Mouse (Mus musculus) fibroblast of lung, adult 2 months (primary cell): ENCODE results near the gene Myoc.
"Not testable (repeated sequence)": the region's sequence is repeated elsewhere in the genome, so short reads cannot be mapped to it uniquely, and the experiment has no call there.

Source experiments
- DNase-seq: peaks from one replicate; pipeline ENCODE4 v3.0.0-alpha.2; 2011; ENCODE audit warnings: low read depth

Gene Myoc

GRCm38 (mm10) chr1:162639051-162639750 is at the start of gene Myoc:
Myoc (plus strand) TSS chr1:162639155.
- DNase-seq = no peak

GRCm38 (mm10) chr1:162589443-162589842 is 49.5 kb upstream of the Myoc start:
- DNase-seq = no peak

- DNase-seq = no peak
Measured at GRCm38 (mm10) chr1:162590415-162590997, 48.4 kb upstream of the Myoc start.

- DNase-seq = no peak
Measured at GRCm38 (mm10) chr1:162597379-162598102, 41.4 kb upstream of the Myoc start.

GRCm38 (mm10) chr1:162599617-162600016 is 39.3 kb upstream of the Myoc start:
- DNase-seq = no peak

GRCm38 (mm10) chr1:162601288-162601687 is 37.7 kb upstream of the Myoc start:
- no peak for DNase-seq

- DNase-seq = no peak
Measured at GRCm38 (mm10) chr1:162608127-162608526, 30.8 kb upstream of the Myoc start.

GRCm38 (mm10) chr1:162609633-162610250 is 29.2 kb upstream of the Myoc start:
- DNase-seq = no peak

GRCm38 (mm10) chr1:162611191-162611590 is 27.8 kb upstream of the Myoc start:
- no peak for DNase-seq

- DNase-seq = no peak
Measured at GRCm38 (mm10) chr1:162615511-162615910, 23.4 kb upstream of the Myoc start.

GRCm38 (mm10) chr1:162620487-162620886 is 18.5 kb upstream of the Myoc start:
- no peak for DNase-seq

- no peak for DNase-seq
Measured at GRCm38 (mm10) chr1:162623895-162624294, 15.1 kb upstream of the Myoc start.

- no peak for DNase-seq
Measured at GRCm38 (mm10) chr1:162625229-162625628, 13.7 kb upstream of the Myoc start.

- DNase-seq = not testable (repeated sequence)
Measured at GRCm38 (mm10) chr1:162627821-162628220, 11.1 kb upstream of the Myoc start.

GRCm38 (mm10) chr1:162628326-162628725 is 10.6 kb upstream of the Myoc start:
- not testable (repeated sequence) for DNase-seq

- DNase-seq = not testable (repeated sequence)
Measured at GRCm38 (mm10) chr1:162635291-162635931, 3.5 kb upstream of the Myoc start.

GRCm38 (mm10) chr1:162636516-162636915 is 2.4 kb upstream of the Myoc start:
- no peak for DNase-seq

- no peak for DNase-seq
Measured at GRCm38 (mm10) chr1:162638535-162638934, 420 bp upstream of the Myoc start.

- DNase-seq = no peak
Measured at GRCm38 (mm10) chr1:162639861-162640260, 906 bp downstream of the Myoc start.

- no peak for DNase-seq
Measured at GRCm38 (mm10) chr1:162642591-162642990, 3.6 kb downstream of the Myoc start.

GRCm38 (mm10) chr1:162643752-162644151 is 4.8 kb downstream of the Myoc start:
- DNase-seq = peak; percentile 55

- DNase-seq = no peak
Measured at GRCm38 (mm10) chr1:162646083-162646686, 7.2 kb downstream of the Myoc start.
